Mouse (Mus musculus) bone marrow macrophage, adult 2 months (primary cell): ENCODE results near the gene Ndc1. TPM values are rescaled to one million over a fixed set of nuclear protein-coding genes. Genes with fewer than 3 reads are reported as not detected.

ENCODE experiments used
- H3K27ac ChIP-seq: 2 replicates; pipeline ENCODE4 v1.5.1; 2012; ENCODE audit warnings: low read depth, low read length; ENCODE audit not compliant: insufficient read depth
- H3K4me1 ChIP-seq: 2 replicates; pipeline ENCODE4 v1.6.1; 2012; ENCODE audit warnings: low read length; ENCODE audit not compliant: control insufficient read depth, insufficient read depth
- H3K4me3 ChIP-seq: 2 replicates; pipeline ENCODE4 v1.5.1; 2012; ENCODE audit warnings: mild to moderate bottlenecking, low read length, moderate library complexity; ENCODE audit not compliant: insufficient read depth
- CTCF ChIP-seq: IDR thresholded peaks from 2 replicates; pipeline ENCODE4 v1.5.1; 2012; ENCODE audit warnings: low read depth, mild to moderate bottlenecking, low read length, moderate library complexity
- POLR2A ChIP-seq: IDR thresholded peaks from 2 replicates; pipeline ENCODE4 v1.6.1; 2012; ENCODE audit warnings: mild to moderate bottlenecking, low read depth, low read length, borderline replicate concordance
- polyA plus RNA-seq: library from polyadenylated mRNA; stranded (reverse); fragments of >200 nt; gene quantifications from 2 replicates; pipeline ENCODE4 v1.2.4, GENCODE M21; 2012; ENCODE audit not compliant: missing spikeins, insufficient read depth, insufficient read length

The Ndc1 gene
- polyA plus RNA-seq, 1 experiment = 19.2 TPM

DNA sequence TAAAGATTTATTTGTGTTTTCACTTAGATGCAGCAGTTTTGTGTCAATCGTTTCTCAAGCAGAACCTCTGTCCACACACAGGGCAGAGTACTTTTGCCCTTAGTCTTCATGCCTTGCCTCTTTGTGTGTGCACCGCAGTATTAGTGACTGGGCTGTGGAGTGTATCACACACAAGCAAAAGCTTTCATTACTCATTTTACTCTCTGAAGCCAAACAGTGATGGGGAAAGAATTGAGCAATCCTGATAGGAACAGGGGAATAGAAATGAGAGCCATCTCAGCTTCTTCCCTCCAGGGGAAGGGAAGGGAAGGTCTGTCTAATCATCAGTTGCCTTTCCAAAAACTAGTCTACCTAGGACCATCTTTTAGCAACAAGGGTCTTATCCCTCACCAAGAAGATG lies 26.2 kb downstream of the Ndc1 start:
- Histone ChIP-seq H3K27ac (no peak overlapping the region), H3K4me3 (no peak overlapping the region), H3K4me1 (no peaks in the 10 kb centered on the region)
- TF ChIP-seq POLR2A = no peak
- no peak for TF ChIP-seq CTCF

- no peak overlapping the region for H3K4me3 ChIP-seq
- TF ChIP-seq POLR2A (no peak), CTCF (no peak)
- no peak overlapping the region for H3K27ac ChIP-seq
- no peaks in the 10 kb centered on the region for H3K4me1 ChIP-seq
Measured at GRCm38 (mm10) chr4:107420202-107420601, 52.6 kb downstream of the Ndc1 start.

- H3K27ac ChIP-seq = no peak overlapping the region
- no peaks in the 10 kb centered on the region for H3K4me1 ChIP-seq
- no peak overlapping the region for H3K4me3 ChIP-seq
- TF ChIP-seq POLR2A = no peak
Measured at GRCm38 (mm10) chr4:107421711-107422110, 54.1 kb downstream of the Ndc1 start.

GRCm38 (mm10) chr4:107422176-107422575 lies 54.6 kb downstream of the Ndc1 start:
- no peaks in the 10 kb centered on the region for H3K4me1 ChIP-seq
- H3K4me3 ChIP-seq = no peak overlapping the region
- TF ChIP-seq POLR2A (no peak), CTCF (no peak)
- no peak overlapping the region for H3K27ac ChIP-seq

DNA sequence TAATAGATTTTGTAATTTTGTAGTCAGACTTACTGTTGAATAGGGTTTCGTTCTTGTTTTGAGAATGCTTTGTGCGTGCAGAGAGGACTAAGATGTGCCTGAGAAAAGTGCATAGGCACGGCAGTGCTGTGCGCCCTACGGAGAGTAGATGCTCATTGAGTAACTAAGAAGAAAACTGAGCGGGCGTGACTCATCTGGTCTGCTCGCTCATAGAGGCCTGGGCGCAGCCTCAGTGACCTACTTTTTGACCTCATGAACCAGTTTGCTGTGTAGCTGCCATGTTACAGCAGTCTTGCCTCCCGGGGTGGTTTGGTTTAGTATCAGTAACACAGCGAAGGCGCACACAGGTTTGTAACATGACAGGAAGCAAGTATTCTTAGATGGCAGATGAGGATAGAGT lies 58.0 kb downstream of the Ndc1 start:
- H3K4me3 ChIP-seq = no peak overlapping the region
- H3K27ac ChIP-seq = no peak overlapping the region

DNA sequence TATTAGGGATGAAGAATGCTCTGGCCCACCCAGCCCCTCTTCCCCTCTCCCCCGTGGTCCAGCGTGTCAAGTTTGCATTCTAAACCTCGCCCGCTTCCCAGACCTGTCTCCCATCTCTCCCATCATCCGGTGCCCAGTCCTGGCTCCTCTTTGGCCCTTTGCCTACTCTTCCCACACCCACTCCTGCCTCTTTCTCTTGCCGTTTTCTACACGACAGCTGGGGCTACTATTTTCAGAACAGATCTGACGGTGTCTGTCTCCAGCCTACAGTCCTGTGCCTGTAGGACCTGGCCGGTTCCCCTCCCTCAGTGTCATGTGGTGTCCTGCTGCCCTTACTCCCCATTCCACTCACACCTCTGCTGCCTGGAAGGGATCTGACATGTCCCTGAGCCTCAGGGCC lies 59.0 kb downstream of the Ndc1 start:
- TF ChIP-seq CTCF = no peak
- TF ChIP-seq POLR2A = no peak
- H3K4me3 ChIP-seq = no peak overlapping the region
- no peak overlapping the region for H3K27ac ChIP-seq
- H3K4me1 ChIP-seq = no peaks in the 10 kb centered on the region

More for the DNA sequence above, 58.0 kb downstream of the Ndc1 start:
- no peaks in the 10 kb centered on the region for H3K4me1 ChIP-seq
- TF ChIP-seq CTCF (no peak), POLR2A (no peak)

DNA sequence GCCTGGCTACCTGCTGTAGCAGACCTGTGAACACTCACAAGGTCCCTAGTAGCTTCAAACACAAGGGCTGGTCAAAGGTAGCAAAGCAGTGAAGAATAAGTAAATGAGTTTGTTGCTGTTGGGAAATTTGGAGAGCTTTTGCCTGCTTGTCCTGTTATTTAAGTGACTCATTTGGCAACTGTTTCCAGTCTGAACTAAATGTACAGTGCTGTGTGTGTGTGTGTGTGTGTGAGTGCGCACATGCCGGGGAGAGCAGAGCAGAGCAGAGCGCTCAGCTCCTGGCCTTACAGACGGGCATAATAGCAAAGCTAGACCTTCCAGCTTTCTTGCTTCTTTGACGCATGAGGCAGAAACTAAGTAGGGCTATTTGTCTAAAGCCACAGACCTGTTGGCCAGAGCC lies 65.1 kb downstream of the Ndc1 start:
- Histone ChIP-seq H3K4me3 (no peak overlapping the region), H3K4me1 (no peaks in the 10 kb centered on the region), H3K27ac (no peak overlapping the region)
- TF ChIP-seq POLR2A = no peak

DNA sequence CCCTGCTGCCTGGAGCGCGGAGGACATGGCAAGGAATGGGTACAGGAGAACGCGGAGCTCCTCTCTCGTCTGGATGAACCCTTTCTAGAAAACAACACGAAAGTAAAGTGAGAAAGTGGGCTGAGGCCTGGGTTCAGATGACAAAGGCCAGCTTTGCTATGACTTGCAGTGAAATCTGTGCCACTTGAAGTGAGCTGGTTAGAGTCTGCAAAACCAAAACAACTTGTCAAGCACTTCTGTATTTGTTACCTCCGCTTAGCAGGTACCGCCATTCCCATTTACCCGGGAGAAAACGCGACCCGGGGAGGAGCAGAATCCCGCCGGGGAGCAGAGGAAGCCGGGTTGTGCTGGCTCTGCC lies 66.4 kb downstream of the Ndc1 start:
- TF ChIP-seq CTCF = no peak
- no peak for TF ChIP-seq POLR2A
- H3K27ac ChIP-seq = no peak overlapping the region
- no peaks in the 10 kb centered on the region for H3K4me1 ChIP-seq
- H3K4me3 ChIP-seq = peak overlapping the region; percentile 55

GRCm38 (mm10) chr4:107434356-107435237 lies 67.0 kb downstream of the Ndc1 start, which contains the start of gene Glis1:
Gene Glis1 (plus strand): TSS chr4:107434591.
- H3K4me1 ChIP-seq = no peaks in the 10 kb centered on the region
- H3K4me3 ChIP-seq = peak within 1 kb of the TSS; percentile 55
- TF ChIP-seq CTCF (no peak), POLR2A (no peak)
- H3K27ac ChIP-seq = no peak within 1 kb of the TSS

DNA sequence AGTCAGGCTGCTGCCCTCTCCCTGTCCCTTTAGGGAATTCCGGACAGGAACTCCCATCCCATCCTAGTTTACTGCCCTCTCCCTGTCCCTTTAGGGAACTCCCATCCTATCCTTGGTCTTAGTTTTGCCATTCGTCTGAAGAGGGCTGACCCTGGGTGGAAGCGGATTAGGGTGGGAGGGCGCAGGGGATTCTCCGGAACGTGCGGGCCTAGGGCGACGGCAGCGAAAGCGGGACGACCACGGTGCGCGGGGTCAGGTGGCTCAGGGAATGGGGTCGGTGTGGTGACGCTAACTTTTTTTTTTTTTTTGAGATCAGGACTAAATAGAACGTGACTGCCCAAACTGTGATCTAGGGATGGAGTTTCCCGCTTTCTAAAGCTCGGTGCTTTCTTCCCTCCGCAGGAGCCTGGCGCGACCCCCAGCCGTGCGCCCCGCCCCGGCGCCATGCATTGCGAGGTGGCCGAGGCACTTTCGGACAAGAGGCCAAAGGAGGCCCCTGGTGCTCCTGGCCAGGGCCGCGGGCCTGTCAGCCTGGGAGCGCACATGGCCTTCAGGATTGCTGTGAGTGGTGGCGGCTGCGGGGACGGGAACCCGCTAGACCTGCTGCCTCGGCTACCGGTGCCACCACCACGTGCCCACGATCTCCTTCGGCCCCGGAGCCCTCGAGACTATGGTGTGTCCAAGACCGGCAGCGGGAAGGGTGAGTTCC lies 67.8 kb downstream of the Ndc1 start:
- no peak for TF ChIP-seq CTCF
- TF ChIP-seq POLR2A = no peak
- no peaks in the 10 kb centered on the region for H3K4me1 ChIP-seq
- H3K4me3 ChIP-seq = peak overlapping the region; percentile 55
- no peak overlapping the region for H3K27ac ChIP-seq

DNA sequence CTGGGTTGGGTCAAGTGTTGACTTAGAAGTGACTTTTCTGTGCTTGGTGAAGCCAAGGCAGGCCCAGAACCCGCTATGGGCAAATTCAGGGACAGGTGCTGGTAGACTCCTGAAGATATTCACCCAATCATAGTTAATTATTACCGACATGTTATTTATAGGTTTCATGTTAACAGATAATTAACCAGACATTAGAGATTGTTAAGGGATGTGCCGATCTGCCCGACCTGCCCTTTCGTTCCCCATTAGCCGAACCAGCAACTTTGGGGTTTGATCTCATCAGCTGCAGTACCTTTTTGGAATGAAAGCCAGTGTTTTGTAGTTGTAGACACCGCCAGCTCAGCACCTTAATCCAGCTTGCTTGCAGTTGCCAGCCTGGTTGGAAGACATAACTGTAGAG lies 68.9 kb downstream of the Ndc1 start:
- TF ChIP-seq CTCF (no peak), POLR2A (no peak)

More for the DNA sequence above, 68.9 kb downstream of the Ndc1 start:
- H3K4me1 ChIP-seq = no peaks in the 10 kb centered on the region
- no peak overlapping the region for H3K4me3 ChIP-seq
- H3K27ac ChIP-seq = no peak overlapping the region
